Mouse (Mus musculus) erythroblast, embryonic 14.5 days (primary cell): ENCODE results near the gene Adamtsl1.

Source experiments
- GATA1 ChIP-seq: IDR thresholded peaks from 2 replicates; pipeline ENCODE4 v1.6.1; 2012; ENCODE audit warnings: low read length, inconsistent platforms, mixed read lengths
- TAL1 ChIP-seq: IDR thresholded peaks from 3 replicates; pipeline ENCODE4 v1.6.1; 2012; ENCODE audit warnings: low read length, inconsistent platforms, mixed read lengths

GRCm38 (mm10) chr4:86103207-86103606, 589.2 kb downstream of the Adamtsl1 start:
- no peak for TF ChIP-seq TAL1
- no peak for TF ChIP-seq GATA1
